In the genomic region with DNA sequence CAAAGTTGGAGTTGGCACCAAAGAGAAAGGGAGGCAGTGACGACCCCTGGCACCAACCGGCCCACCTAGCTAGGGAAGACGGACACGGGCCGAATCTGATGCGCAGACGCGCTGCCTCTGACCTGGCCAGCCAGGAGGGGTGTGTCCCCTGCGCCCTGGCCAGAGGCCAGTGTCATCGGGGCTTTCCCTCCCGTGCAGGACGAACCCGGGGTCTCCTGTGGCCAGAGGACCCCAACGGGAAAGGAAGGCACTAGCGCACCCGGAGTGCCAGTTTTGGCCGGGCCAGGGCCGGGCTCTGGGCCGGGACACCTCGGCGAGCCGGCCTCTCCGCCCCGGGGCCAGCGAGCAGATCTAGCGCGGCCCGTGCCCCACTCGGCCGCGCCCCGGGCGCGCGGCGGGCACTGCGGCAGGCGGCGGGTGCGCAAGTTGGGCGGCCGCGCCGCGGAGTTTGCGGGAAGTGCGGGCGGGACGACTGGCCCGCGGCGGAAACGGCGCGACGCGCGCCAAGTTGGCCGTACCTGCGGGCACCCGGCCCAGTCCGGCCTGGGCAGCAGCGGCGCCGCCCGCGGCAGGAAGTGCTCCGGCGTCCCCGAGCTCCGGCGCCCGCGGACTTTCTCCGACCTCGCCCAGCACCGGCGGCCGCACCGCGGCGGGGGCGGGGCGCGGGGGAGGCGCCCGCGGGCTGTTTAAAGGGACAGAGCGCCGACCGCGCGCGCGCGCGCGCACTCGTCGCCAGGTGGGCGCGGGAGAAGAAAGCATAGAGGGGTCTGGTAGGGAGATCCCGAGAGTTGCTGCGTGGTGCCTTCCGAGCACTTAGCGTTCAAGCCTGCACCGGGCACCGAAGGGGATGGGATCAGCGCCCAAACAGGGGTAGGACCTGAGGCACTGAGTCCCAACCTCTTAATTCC, we compare ENCODE assay signal across 8 mouse cellular contexts. TPM values are rescaled to one million over a fixed set of nuclear protein-coding genes. Genes with fewer than 3 reads are reported as not detected.
A peak's percentile ranks its signal among the peaks of the same experiment; 100 is the strongest.
DNase-seq lines count a peak whose midpoint lies in the region; ATAC-seq and TF ChIP-seq lines count a peak whose summit lies in the region.

No protein-coding gene starts in this region.

- H3K27ac ChIP-seq in thymus, adult 2 months (ENCODE audit: control insufficient read depth, insufficient read depth, low read length): no peak overlapping the region
- peak overlapping the region; percentile 37; the same call in 1 of the 2 replicates for H3K27ac ChIP-seq in cortical plate, adult 2 months (ENCODE audit: insufficient read depth, low read length)
- peak overlapping the region; percentile 64 for H3K27ac ChIP-seq in intestine, embryonic 15.5 days
- no peak overlapping the region for H3K27ac ChIP-seq in liver, embryonic 14.5 days
- H3K27ac ChIP-seq in neural tube, embryonic 11.5 days (ENCODE audit: low read depth, low read length): no peak overlapping the region

- TF ChIP-seq POLR2A in thymus, adult 2 months (IDR thresholded peaks at IDR 0.05; ENCODE audit: control insufficient read depth, extremely low read depth, insufficient read depth, low read length, poor library complexity): no peak
- TF ChIP-seq POLR2A in cortical plate, adult 2 months (IDR thresholded peaks at IDR 0.05; ENCODE audit: extremely low read depth, insufficient read depth, low read length): no peak

- peak; percentile 82 for ATAC-seq in intestine, embryonic 15.5 days
- peak; percentile 66 for ATAC-seq in liver, embryonic 14.5 days (ENCODE audit: insufficient read depth)
- ATAC-seq in neural tube, embryonic 11.5 days (ENCODE audit: insufficient read depth, low FRiP score, low TSS enrichment): 0 out of 2 replicates have a peak, but pooled peaks have one; percentile 20

- WGBS in thymus, adult 2 months: 4% methylated on average over 97 of the region's 109 CpGs
- WGBS in intestine, embryonic 15.5 days: under 1% methylated on average over 100 of the region's 109 CpGs
- under 1% methylated on average over 98 of the region's 109 CpGs for WGBS in liver, embryonic 14.5 days (ENCODE audit: insufficient replicate concordance)
- WGBS in neural tube, embryonic 11.5 days: under 1% methylated on average over 69 of the region's 109 CpGs

- no peak for TF ChIP-seq EP300 in liver, embryonic 14.5 days (IDR thresholded peaks at IDR 0.05; ENCODE audit: low read depth)

- no peaks in the 10 kb centered on the region for H3K36me3 ChIP-seq in thymus, adult 2 months (ENCODE audit: control insufficient read depth, insufficient read depth, low read length)
- H3K36me3 ChIP-seq in intestine, embryonic 15.5 days: no peaks in the 10 kb centered on the region
- H3K36me3 ChIP-seq in liver, embryonic 14.5 days (replicated peaks; ENCODE audit: control insufficient read depth, insufficient read depth, low read depth): no peaks in the 10 kb centered on the region
- H3K36me3 ChIP-seq in neural tube, embryonic 11.5 days (ENCODE audit: control insufficient read depth, insufficient read depth, low read length): no peaks in the 10 kb centered on the region

- intact Hi-C loops in gastrocnemius, postnatal 36 days (cut with DNase I): no loop called here

- H3K4me3 ChIP-seq in thymus, adult 2 months (ENCODE audit: control insufficient read depth, insufficient read depth, low read length): peak overlapping the region; percentile 24
- H3K4me3 ChIP-seq in cortical plate, adult 2 months (ENCODE audit: insufficient read depth, low read length): peak overlapping the region; percentile 63
- H3K4me3 ChIP-seq in intestine, embryonic 15.5 days (replicated peaks): peak overlapping the region; percentile 81
- H3K4me3 ChIP-seq in liver, embryonic 14.5 days (ENCODE audit: insufficient read depth in 1 of 2, low read depth in 2 of 2, low read length in 2 of 2): peak overlapping the region; percentile 62 to 63
- H3K4me3 ChIP-seq in neural tube, embryonic 11.5 days (ENCODE audit: low read depth, low read length): peak overlapping the region; percentile 75

- peak overlapping the region; percentile 98 for H3K4me2 ChIP-seq in intestine, embryonic 15.5 days (replicated peaks)
- peak overlapping the region; percentile 73 for H3K4me2 ChIP-seq in liver, embryonic 14.5 days (ENCODE audit: low read depth)
- peak overlapping the region; percentile 95 for H3K4me2 ChIP-seq in neural tube, embryonic 11.5 days (ENCODE audit: low read depth)

- TF ChIP-seq CTCF in thymus, adult 2 months (IDR thresholded peaks at IDR 0.05; ENCODE audit: borderline replicate concordance, control insufficient read depth, extremely low read depth, insufficient read depth, low read length, poor library complexity): no peak
- TF ChIP-seq CTCF in cortical plate, adult 2 months (IDR thresholded peaks at IDR 0.05; ENCODE audit: extremely low read depth, insufficient read depth, low read length): no peak
- TF ChIP-seq CTCF in liver, embryonic 14.5 days (IDR thresholded peaks at IDR 0.05; ENCODE audit: low read depth): no peak

- H3K27me3 ChIP-seq in thymus, adult 2 months (ENCODE audit: control insufficient read depth, insufficient read depth, low read length): no peaks in the 10 kb centered on the region; the same call in 1 of the 2 replicates
- 0 out of 2 replicates have a peak, but pooled peaks cover 5% of the 10 kb centered on the region for H3K27me3 ChIP-seq in intestine, embryonic 15.5 days (replicated peaks)
- H3K27me3 ChIP-seq in liver, embryonic 14.5 days (ENCODE audit: control insufficient read depth, insufficient read depth, low read length): peaks cover 31% of the 10 kb centered on the region
- peaks cover 29% of the 10 kb centered on the region for H3K27me3 ChIP-seq in neural tube, embryonic 11.5 days (ENCODE audit: control insufficient read depth, insufficient read depth, low read length)

- peak; percentile 11 for DNase-seq in thymus, adult 2 months
- no peak for DNase-seq in thymus, postnatal 0 days (ENCODE audit: low spot score)
- peak; percentile 63 to 69 for DNase-seq in gastrocnemius, postnatal 36 days
- DNase-seq in liver, embryonic 14.5 days (ENCODE audit: low read depth in 3 of 3, low spot score in 3 of 3): no peak
- DNase-seq in neural tube, embryonic 11.5 days (ENCODE audit: low spot score): peak; percentile 58
- peak; percentile 52 for DNase-seq in yolk sac, embryonic 10.5 days (ENCODE audit: low spot score)

- H3K9me3 ChIP-seq in intestine, embryonic 15.5 days: no peaks in the 10 kb centered on the region
- H3K9me3 ChIP-seq in liver, embryonic 14.5 days (ENCODE audit: control insufficient read depth, low read length): no peaks in the 10 kb centered on the region
- H3K9me3 ChIP-seq in neural tube, embryonic 11.5 days (ENCODE audit: control insufficient read depth, low read length): no peaks in the 10 kb centered on the region

- H3K9ac ChIP-seq in intestine, embryonic 15.5 days: peak overlapping the region; percentile 83
- H3K9ac ChIP-seq in liver, embryonic 14.5 days (replicated peaks): peak overlapping the region; percentile 1
- peak overlapping the region; percentile 55 for H3K9ac ChIP-seq in neural tube, embryonic 11.5 days (ENCODE audit: low read length)

- no peaks in the 10 kb centered on the region; the same call in 1 of the 2 replicates for H3K4me1 ChIP-seq in thymus, adult 2 months (replicated peaks; ENCODE audit: control insufficient read depth, insufficient read depth, low read length)
- peaks cover 1% of the 10 kb centered on the region; the same call in 1 of the 2 replicates for H3K4me1 ChIP-seq in cortical plate, adult 2 months (ENCODE audit: control insufficient read depth, insufficient read depth, low read length)
- H3K4me1 ChIP-seq in intestine, embryonic 15.5 days (replicated peaks): peaks cover 43% of the 10 kb centered on the region
- peaks cover 3 to 14% of the 10 kb centered on the region in 2 experiments; a peak in 3 of 4 replicates for H3K4me1 ChIP-seq in liver, embryonic 14.5 days (replicated peaks; ENCODE audit: control insufficient read depth in 2 of 2, insufficient read depth in 2 of 2, low read length in 1 of 2)
- peaks cover 12% of the 10 kb centered on the region for H3K4me1 ChIP-seq in neural tube, embryonic 11.5 days (ENCODE audit: control insufficient read depth, insufficient read depth, low read length)

RNA-seq across cellular contexts. Expression of gene Nacc2, which starts 0.6 kb away (rescaled TPM):
- polyA plus RNA-seq in thymus, adult 2 months (2012; rRNA removed): 12.6 and 13.8 TPM in 2 replicates
- polyA plus RNA-seq in thymus, postnatal 0 days (2015; fragmentation: Nextera tagmentation; extraction: Ambion mirVana): 2.2 and 2.8 TPM in 2 replicates
- 46.9 and 53.6 TPM in 2 replicates for polyA plus RNA-seq in cortical plate, adult 2 months (2012; rRNA removed)
- total RNA-seq in gastrocnemius, postnatal 36 days (2021): 10 to 100 TPM; 16.3 to 27.7 TPM
- polyA plus RNA-seq in intestine, embryonic 15.5 days (2015; fragmentation: Nextera tagmentation; extraction: Ambion mirVana): 14.4 and 16.9 TPM in 2 replicates
- polyA plus RNA-seq in liver, embryonic 14.5 days (2012; rRNA removed): 1.4 TPM in 2 replicates
- 2.4 and 3.1 TPM in 2 replicates for polyA plus RNA-seq in liver, embryonic 14.5 days (2014; fragmentation: Nextera tagmentation; extraction: Ambion mirVana)
- 8.2 and 9.8 TPM in 2 replicates for polyA plus RNA-seq in neural tube, embryonic 11.5 days (2014; fragmentation: Nextera tagmentation; extraction: Ambion mirVana)

Comparison
In these comparisons a context has a peak if more than half of its experiments do, and no peak if none do; other contexts are left out.
1. DNase-seq: peak in thymus, adult 2 months (single experiment), gastrocnemius, postnatal 36 days (2 of 2), neural tube, embryonic 11.5 days (single experiment) and yolk sac, embryonic 10.5 days (single experiment); none in thymus, postnatal 0 days (single experiment) and liver, embryonic 14.5 days (0 of 3).
2. H3K27ac ChIP-seq: peak in cortical plate, adult 2 months (single experiment) and intestine, embryonic 15.5 days (single experiment); none in thymus, adult 2 months (single experiment), liver, embryonic 14.5 days (single experiment) and neural tube, embryonic 11.5 days (single experiment).
3. H3K4me3 ChIP-seq: peak in every context shown above with its lines; median percentile 81 in intestine, embryonic 15.5 days; 75 in neural tube, embryonic 11.5 days; 63 in cortical plate, adult 2 months; 62 in liver, embryonic 14.5 days; 24 in thymus, adult 2 months.
4. ATAC-seq: peak in every context shown above with its lines; median percentile 82 in intestine, embryonic 15.5 days; 66 in liver, embryonic 14.5 days; 20 in neural tube, embryonic 11.5 days.
5. H3K9ac ChIP-seq: peak in every context shown above with its lines; median percentile 83 in intestine, embryonic 15.5 days; 55 in neural tube, embryonic 11.5 days; 1 in liver, embryonic 14.5 days.
6. Peak in every context shown above with its lines, with median percentiles within 50 percentile points of each other: H3K4me2 ChIP-seq.